Mouse (Mus musculus): ENCODE measurements around the gene Slc17a4.

GRCm38 (mm10) chr13:23879106-23879505, 35.7 kb downstream of the Slc17a4 start:
- TF ChIP-seq CTCF (IDR thresholded peaks at IDR 0.05; ENCODE audit: low read depth) (no peak), EP300 (IDR thresholded peaks at IDR 0.05; ENCODE audit: low read depth) (no peak)
